Mouse (Mus musculus) ovary, postnatal 14 days (tissue): ENCODE results near the gene Ttc28.

Experiments used
- DNase-seq: peaks from one replicate; pipeline ENCODE4 v3.0.0; 2022; ENCODE audit warnings: low spot score

Gene Ttc28

DNA sequence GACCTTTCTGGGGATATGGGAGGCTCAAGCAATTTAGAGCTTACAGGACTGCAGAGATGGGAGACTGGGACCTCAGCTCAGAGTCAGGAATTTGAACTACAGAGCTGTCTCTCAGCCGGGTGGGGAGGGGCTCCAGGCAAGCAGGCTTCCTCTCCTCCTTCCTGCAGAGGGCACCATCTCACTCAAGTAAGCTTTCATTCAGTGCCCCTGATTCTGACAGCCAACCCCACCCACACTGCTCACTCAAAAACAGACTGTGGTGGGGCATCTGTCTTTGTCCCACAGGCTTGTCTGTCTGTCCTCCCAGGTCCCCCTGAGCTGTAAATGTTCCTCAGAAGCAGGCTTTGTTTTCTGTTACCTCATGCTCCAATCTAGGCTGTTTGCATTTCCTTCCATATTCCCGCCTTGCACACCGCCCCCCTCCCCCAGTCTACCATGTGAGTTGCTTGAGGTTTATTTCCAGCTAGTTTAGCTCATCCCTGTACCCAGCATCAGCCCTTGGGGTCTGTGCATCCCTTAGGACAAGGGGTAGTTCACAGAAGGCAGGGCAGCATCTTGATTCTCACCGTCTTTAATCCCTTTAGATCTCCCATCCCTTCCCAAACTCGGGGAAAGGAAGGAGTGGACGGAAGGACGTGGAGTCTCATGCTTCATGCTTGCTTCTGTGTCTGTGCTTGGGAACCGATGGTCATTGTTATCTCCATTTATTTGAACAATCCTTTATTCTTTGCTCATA is 328.5 kb downstream of the Ttc28 start:
- DNase-seq, result no peak

DNA sequence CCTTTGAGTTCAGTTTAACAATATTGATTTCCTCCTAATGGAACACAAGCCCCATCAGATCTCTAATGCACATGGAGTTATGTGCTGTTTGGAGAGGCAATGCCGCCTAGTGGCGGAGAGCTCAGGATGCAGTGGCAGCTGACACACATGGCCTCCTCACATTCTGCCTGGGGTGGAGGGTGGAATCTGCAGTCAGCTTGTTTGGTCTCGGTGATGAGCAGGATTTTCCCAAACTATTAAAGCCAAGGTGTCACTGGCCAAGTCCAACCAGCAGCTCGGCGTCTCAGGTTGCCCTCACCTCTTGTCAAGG is 329.0 kb downstream of the Ttc28 start:
- no peak for DNase-seq

DNA sequence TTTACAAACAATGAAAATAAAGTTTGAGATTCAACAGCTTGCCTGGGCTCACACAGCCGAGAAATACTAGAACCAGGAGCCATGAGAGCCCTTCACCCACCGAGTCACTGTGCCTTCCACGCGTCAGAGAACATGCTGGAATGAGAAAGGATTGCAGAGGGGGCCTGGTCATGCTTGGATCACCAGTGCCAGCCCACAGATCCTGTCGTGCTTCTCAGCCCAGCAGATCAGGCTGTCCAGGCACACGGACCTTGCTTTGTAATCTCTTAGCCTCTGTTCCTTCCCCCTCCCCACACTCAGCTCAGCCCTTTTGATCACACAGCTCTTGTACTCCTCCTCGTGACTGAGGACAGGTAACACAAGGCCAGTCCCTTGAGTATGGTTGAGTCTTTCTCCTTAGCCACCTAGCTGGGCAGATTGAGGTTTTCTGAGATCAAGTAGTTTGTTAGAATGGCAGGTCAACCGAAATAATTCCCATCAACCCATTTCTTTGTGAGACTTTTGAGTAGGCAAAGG is 334.4 kb downstream of the Ttc28 start:
- DNase-seq, result no peak

DNA sequence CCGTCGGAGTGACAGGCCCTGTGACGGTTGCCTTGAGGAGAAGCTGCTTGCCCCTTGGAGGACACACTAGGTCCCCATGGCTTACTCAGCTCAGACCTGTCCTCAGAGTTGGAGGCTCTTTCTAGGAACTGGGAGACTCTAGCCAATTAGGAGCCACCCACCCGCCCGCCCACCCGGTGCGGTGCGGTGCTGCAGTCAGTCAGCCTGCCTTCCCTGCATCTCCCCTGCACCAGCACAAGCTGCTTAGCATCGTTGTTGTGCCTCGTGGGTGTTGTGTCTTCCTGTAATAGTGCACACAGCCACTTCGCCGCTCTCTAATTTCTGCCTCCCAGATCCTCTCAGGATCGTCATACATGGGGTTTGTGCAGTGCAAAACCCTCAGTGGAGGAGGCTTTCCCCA is 335.3 kb downstream of the Ttc28 start:
- no peak for DNase-seq

DNA sequence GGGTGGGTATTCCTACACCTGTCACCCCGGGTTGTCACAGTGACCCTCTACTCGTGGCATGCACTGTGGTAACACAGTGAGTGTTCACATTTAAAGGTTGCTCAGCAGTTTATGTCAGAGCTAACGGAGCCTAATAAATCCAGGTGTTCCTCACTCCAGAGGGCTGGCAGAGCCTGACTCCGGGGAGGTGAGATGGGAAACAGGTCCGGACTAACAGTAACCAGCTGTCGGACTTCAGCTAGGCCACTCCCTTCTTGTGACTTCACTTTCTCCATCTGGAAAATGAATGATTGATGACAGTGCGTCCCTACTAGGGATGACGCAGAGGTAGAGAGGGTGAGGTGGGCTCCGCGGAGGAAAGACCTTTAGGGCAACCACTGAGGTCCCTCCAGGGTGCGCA is 336.1 kb downstream of the Ttc28 start:
- DNase-seq, result no peak

DNA sequence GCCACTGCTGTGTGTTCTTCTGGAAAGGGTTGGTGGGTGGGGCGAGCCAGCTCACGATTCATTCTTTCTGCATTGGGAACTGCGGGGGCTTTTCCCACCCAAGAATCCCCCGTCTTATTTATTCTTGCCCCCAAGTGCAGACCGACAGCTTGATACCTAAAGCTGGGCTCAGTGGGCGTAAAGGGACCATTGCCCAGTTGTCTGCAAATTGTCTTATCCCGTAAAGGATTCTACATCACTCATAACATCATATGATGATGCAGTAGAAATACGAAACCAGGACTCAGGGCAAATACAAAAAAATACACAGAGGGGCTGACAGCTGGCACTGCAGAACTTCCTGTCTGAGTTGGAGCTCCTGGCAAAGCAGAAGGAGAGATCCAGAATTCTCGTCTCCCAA is 336.6 kb downstream of the Ttc28 start:
- DNase-seq, result no peak

DNA sequence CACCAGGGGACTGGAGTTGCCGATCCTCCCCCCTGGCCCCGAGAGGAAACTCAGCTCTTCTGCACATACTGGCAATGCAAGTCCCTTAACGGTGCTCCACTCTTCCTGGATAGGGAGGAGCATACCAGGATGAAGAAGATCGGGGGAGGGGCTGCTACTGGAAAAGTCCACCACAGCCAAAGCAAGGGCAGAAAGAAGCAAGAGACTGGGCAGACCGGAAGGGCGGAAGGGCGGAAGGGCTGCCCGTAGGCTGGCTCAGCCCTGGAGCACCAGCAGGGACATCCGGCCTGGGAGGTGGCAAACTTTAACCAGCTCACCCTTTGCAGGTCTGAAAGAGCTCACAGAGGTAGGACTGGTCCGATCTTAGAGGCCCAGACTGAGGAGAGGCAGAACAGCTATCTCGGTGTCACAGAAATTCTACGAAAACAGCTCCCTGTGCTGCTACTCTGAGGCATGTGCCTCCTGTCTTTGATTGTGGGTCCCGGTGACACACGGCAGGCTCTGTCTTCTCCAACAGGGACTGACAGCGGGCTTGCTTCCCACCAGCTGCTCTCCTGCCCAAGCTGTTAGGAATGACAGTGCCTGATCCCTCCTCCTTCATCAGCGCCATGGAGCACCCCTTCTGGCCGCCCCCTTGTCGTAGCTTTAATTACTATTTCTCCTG is 338.0 kb downstream of the Ttc28 start:
- no peak for DNase-seq

DNA sequence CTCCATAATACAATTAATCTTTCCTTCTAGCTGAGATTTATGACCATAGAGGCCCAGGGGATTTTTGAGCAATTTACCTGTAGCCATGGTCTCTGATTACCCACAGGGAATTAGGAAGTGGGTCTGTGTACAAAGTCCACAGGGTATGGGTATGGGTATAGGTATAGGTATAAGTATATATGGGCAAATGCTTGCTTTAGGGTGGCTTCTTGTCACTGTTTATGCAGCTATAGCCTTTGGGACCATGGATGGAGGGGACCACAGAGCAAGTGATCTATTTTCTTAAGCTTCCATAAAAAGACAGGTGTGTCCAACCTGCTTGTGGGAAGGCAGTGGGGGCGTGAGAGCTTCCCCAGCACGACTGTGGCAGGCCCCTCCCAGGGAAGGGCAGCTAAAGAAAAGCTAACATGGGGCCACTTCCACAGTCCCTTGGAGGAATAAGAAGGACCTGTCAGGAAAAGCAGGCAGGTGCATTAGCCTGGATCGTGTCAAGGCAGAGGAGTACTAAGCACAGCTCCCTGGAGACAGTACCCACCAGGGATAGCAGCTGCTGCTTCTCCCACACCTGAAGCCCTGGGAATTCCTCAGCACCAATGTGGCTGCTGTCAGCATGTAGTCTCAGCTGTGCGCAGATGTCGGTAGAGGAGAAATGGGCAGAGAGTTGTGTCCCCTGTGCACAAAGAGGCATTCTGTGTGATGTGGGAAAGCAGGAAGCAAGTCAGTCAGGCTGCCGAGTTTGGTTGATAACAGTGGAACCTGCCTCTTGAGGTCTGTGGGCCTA is 338.7 kb downstream of the Ttc28 start:
- DNase-seq, result no peak

DNA sequence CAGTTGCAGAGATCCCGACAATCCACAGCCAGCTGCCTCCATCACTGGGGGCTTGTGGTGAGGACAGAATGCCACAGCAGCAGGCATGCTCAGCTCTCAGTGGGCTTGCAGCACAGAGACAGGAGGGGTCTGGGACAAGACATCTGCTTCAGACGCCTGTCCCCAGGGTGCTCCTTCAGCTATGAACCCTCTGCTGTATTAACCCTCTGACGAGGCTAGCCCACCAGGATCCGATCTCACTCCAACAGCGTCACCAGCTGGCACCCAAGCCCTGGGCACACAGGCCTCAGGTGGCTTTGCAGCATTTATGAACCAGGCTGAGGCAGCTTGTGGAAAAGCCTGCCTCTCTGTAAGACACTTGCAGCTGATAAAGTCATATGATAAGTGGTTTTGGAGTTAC is 339.4 kb downstream of the Ttc28 start:
- no peak for DNase-seq

DNA sequence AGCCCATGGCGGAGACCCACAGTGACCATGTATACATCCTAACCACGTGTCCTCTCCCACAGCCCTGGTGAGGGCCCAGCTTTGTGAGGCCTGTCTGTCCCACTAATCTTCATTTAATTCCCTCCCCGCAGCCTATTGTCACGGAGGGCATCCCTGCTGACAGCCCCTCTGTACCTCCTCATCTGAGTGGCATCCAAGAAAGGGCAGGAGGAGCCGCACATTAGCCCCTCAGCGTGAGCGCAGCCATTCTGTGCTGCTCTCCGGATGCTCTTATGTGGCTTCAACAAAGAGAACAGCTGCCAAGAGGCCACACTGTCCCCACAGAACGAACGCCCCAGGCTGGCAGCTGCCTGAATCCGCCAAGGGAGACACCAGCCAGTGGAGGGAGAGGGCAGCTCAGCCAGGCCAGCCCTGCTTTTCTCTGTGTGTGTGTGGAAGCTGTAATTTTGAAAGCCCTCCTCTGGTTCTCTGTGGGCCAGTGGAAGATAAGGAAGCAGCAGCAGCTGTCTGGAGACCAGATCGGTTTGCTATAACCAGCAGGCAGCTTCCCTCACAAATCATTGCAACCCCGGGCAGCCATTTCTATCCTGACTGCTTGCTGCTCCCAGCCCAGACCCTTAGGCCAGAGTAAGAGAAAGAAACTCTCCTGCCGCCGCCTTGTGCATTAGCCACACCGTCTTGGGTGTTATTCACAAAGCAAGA is 341.2 kb downstream of the Ttc28 start:
- DNase-seq, result no peak

DNA sequence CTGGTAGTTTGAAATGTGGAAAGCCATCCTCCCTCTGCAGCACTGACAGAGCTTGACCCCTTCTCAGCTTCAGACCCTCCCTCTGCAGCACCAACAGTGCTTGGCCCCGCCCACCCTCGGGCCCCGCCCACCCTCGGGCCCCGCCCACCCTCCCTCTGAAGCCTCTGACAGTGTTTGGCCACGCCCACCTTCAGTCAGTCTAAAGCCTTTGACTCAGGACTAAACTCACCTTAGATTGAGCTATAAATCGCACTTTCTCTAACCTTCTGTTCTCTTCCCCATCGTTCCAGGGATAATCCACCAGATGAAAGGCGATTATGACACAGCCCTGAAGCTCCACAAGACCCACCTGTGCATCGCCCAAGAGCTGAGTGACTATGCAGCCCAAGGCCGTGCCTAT is 343.2 kb downstream of the Ttc28 start:
- DNase-seq, result no peak

DNA sequence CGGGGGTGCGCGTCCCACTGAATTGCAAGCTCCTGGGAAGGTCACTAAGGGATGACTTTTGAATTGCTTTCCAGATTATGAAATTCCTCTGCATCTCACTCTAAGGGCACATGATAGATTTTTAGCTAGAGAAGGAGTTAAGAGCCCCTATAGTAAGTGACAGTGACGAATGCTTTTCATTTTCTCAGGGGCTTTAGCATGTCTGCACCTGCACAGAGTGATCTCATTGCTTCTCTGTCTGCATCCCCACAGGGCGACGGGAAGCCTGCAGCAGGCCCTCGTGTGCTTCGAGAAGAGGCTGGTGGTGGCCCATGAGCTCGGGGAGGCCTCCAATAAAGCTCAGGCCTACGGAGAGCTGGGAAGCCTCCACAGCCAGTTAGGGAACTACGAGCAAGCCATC is 345.7 kb downstream of the Ttc28 start:
- no peak for DNase-seq

DNA sequence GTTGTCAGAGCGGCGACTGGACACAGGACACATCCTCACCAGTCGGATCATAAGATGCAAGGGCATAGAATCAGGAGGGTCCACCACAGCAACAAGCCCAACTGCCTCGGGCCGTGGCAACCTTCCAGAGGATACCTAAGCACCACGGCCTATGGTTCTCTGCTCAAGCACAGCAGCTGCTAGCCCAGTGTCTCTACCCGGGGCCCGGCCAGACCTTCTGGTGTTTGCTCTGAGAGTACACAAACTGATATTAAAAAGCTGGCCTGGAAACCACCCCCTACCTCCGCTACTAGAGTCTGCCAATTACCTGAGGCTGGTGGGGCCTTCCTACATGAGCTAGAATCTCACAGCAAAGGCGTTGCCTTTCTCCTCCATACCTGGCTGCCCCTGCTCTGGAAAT is 346.9 kb downstream of the Ttc28 start:
- no peak for DNase-seq

DNA sequence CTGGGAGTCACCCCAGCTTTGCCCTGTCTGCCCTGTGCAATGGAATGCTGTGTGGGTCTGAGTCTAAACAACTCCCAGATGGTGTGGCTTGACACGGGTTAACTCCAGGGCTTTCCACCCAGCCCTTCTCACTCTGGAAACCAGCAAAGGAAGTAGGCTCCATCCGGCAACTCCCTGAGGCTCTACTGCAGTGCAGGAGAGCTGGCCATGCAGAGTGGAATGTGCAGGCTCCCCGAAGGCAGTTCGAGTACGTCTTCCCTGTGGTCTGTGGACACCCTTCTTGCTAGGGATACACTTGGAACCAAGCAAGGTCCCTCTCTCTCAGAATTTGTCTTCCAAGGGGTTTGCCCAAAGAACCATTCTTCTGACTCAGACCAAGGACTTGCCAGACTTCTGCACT is 348.2 kb downstream of the Ttc28 start:
- DNase-seq, result no peak

DNA sequence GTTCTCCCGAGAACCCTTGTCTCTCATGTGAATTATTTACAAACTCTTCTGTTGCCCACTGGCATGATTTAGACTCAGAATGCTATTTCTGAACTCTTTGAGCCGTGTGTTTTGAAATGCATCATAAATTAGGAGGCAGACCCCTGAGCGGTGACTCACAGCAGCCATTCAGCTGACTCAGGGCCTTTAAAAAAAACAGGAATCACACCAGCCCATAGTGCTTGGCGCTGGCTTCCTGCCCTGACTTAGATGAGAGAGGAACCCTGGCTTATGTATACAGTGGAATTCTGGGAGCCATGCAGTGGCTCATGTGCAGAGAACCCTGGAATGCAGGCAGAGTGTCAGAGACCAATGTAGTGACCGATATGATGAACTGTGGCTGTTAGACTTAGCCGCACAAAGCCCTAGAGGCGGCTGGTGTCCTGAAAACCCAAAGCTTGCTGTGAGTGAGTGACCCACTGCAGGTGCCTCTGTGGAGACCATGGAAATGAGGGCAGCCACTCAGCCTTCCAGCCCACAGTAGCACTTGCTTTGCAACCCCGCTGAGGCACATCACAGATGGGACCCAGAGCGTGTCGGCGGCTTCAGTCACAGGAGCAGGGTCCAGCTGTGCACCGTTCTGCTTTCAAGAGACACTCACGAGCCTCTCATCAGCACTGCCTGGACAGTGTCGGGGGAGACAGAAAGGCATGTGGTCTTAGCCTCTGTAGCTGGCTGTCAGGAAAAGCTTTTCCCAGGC is 348.9 kb downstream of the Ttc28 start:
- no peak for DNase-seq

DNA sequence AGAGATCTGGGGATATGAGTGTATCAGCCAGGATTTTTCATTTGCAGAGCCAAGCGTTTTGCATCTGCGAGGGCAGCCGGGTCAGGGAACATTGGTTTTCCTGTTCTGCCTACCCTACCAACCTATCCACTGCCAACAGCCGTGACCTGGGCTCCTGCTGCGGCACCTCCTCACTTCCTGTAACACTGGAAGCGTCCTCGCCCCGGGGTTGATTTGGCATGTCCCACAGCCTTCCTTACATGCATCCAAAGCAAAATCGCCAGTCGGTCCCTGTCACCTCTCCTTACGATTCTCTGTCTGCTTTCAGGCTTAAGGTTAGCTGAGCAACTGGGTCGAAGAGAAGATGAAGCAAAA is 349.4 kb downstream of the Ttc28 start:
- no peak for DNase-seq

DNA sequence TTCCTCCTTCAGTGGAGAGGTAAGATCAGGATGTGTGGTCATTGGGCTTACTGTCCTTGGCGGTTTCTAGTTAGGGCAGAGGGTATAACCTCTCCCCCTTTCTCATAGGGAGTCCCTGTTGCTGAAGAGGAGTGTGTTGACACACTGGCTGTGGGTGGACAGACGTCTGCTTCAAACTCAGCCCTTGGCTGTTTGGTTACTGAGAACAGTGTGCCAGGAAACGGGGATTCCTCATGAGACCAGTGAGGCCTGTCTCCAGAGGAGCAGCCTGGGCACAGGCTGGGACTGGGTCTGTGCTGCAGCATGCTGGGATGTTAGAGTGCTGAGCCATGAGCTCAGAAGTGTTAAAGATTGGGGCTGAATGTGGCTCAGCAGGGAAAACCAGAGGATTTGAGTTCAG is 350.1 kb downstream of the Ttc28 start:
- no peak for DNase-seq

DNA sequence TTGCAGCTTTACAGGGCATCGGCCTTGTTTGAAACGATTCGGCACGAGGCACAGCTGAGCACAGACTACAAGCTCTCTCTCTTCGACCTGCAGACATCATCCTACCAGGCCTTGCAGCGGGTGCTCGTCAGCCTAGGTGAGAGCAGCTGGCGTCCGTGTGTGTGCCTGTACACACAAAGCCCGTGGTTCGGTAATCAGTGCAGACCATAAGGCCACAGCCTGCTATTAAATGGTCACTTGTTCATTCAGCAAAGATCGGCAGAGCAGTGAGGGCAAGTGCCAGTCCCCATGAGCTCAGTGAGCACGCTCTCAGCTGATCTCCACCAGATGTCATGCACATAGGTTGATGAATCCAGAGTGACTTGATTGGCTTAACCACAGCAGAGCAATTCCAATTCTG is 351.4 kb downstream of the Ttc28 start:
- no peak for DNase-seq

DNA sequence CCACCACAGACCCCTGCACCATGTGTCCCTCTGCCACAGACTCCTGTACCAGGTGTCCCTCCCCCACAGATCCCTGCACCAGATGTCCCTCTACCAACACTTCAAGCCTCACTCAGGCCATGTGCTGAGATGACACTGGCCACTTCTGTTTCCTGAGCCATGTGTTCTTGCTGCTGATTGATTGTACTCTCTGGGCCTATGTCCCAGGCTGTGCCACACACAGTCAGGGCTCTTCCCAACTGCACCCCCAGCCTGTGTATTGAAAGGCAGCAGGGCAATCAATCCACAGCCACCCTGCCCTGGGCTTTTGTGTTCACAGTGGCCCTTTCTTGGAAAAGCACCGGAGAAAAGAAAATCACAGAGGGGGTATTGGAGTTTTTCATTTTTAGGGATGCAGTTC is 352.2 kb downstream of the Ttc28 start:
- no peak for DNase-seq

DNA sequence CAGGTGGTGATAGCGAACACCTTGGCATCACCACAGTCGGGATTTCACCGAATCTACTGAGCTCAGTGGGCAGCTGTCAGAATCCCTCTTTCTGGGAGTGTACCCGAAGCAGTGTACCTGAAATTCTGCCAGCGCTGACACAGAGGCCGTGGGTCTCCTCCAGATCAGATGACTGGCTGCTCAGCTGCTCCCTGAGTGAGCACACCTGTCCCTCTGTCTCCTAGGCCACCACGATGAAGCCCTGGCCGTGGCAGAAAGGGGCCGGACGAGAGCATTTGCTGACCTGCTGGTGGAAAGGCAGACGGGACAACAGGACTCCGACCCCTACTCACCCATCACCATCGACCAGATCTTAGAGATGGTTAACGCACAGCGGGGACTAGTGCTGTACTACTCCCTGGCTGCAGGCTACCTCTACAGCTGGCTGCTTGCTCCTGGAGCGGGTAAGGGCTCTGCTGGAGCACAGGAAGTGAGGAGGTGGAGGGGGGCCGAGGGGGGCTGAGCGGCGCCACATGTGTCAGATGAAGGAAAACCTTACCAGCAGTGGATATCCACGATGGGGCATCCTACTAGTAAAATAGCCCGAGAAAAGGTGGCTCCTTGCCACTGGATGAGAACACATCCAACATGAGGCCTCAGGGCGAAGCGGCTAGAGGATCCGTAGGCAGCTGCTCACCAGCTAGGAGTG is 353.6 kb downstream of the Ttc28 start:
- no peak for DNase-seq

DNA sequence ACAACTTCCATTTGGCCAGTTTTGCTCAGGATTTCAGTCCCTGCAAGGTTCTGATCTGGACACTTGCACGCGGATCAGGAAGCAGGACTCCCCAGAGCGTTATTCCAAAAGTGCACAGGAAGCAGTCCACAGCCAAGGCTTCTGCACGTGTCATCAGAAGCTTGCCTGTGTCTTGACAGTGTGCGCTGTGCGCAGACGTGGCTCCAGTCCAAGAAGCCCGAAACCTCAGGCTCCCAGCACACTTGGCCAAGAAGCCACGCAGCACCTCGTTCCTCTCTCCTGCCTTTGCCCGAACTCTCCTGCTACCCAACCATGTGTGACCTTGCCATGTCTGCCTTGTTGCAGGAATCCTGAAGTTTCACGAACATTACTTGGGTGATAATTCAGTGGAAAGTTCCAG is 355.5 kb downstream of the Ttc28 start:
- DNase-seq, result no peak
